Mouse (Mus musculus) midbrain, embryonic 15.5 days (tissue): Measurements from ENCODE around the gene Dap3. TPM values are rescaled to one million over a fixed set of nuclear protein-coding genes. Genes with fewer than 3 reads are reported as not detected.
"Not testable (repeated sequence)": the region's sequence is repeated elsewhere in the genome, so short reads cannot be mapped to it uniquely, and the experiment has no call there.

Source experiments
- ATAC-seq: fragments of 200-750 bp; cut with Nextera tagmentation; replicated peaks from 2 replicates; pipeline ENCODE4 v1.8.0; 2017; ENCODE audit warnings: moderate TSS enrichment
- H3K27ac ChIP-seq: fragments of 300-500 bp; sonication (generic); 2 replicates; pipeline ENCODE4 v1.5.1; 2015; ENCODE audit warnings: mild to moderate bottlenecking, inconsistent platforms
- H3K27me3 ChIP-seq: fragments of 300-500 bp; sonication (generic); replicated peaks from 2 replicates; pipeline ENCODE4 v1.6.1; 2015; ENCODE audit warnings: inconsistent platforms
- H3K36me3 ChIP-seq: fragments of 300-500 bp; sonication (generic); replicated peaks from 2 replicates; pipeline ENCODE4 v1.6.1; 2015; ENCODE audit warnings: inconsistent platforms
- H3K4me1 ChIP-seq: fragments of 300-500 bp; sonication (generic); 2 replicates; pipeline ENCODE4 v1.6.1; 2015; ENCODE audit warnings: inconsistent platforms
- H3K4me2 ChIP-seq: fragments of 300-500 bp; sonication (generic); 2 replicates; pipeline ENCODE4 v1.6.1; 2015; ENCODE audit warnings: inconsistent platforms, mild to moderate bottlenecking, moderate library complexity
- H3K4me3 ChIP-seq: fragments of 300-500 bp; sonication (generic); 2 replicates; pipeline ENCODE4 v1.5.1; 2015; ENCODE audit warnings: mild to moderate bottlenecking, inconsistent platforms
- H3K9ac ChIP-seq: fragments of 300-500 bp; sonication (generic); 2 replicates; pipeline ENCODE4 v1.6.1; 2015; ENCODE audit warnings: mild to moderate bottlenecking, inconsistent platforms
- H3K9me3 ChIP-seq: fragments of 300-500 bp; sonication (generic); 2 replicates; pipeline ENCODE4 v1.6.1; 2016; ENCODE audit warnings: inconsistent platforms
- WGBS: fragments of 180-500 bp; shearing (Covaris S2); methylation state at CpG from one replicate; pipeline ENCODE4 v1.1.7; 2015; ENCODE audit warnings: mixed read lengths; 5-methylcytosine and 5-hydroxymethylcytosine counted together
- polyA plus RNA-seq: library from polyadenylated mRNA; unstranded; fragments of >200 nt; fragmentation: Nextera tagmentation; extraction: Ambion mirVana; gene quantifications from 2 replicates; pipeline ENCODE4 v1.2.1, GENCODE M21; 2015

Gene Dap3
- polyA plus RNA-seq, 1 experiment from 2014 or later = 126 TPM

DNA sequence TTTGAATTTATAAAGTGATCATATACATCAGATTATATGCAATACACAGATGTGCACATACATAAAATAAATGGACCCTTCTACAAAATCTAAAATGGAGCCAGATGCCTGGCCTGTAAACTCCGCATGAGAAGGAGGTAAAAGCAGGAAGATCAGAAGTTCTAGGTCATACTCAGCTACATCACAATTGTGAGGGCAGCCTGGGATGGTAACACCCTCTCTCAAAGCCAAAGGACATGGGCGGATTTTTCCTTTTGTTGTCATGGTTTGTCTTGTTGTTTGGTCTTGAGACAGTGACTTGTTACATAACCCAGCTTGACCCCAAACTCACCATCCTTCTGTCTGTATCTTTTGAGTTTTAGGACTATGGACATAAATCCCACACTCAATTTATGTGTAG lies 45.2 kb downstream of the Dap3 start:
- Histone ChIP-seq H3K4me1 (no peaks in the 10 kb centered on the region), H3K4me3 (no peak overlapping the region), H3K9me3 (no peaks in the 10 kb centered on the region), H3K27me3 (no peaks in the 10 kb centered on the region), H3K4me2 (no peak overlapping the region), H3K36me3 (peaks cover 72% of the 10 kb centered on the region), H3K9ac (no peak overlapping the region), H3K27ac (no peak overlapping the region)
- 92% methylated on average over 2 of the region's 2 CpGs for WGBS
- no peak for ATAC-seq

DNA sequence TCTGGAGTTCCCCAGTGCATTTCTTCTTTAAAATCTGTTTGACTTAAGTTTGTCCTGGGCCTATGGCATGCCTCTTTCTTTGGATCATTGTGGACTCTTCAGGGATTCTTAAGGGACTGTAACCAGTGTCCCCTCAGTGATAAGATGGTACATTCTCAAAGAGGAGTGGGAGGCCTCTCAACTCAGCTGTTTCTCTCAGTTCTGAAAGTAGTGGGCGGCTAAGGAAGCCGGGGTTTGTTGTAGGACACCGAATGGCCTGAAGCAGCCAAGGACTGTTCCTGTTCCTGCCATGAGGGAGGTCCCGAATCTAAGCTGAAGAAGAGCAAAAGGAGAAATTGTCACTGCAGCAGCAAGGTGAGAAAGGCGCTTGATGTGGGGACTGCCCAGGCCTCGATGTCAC lies 45.8 kb downstream of the Dap3 start:
- Histone ChIP-seq H3K9ac (no peak overlapping the region), H3K4me3 (no peak overlapping the region), H3K36me3 (peaks cover 69% of the 10 kb centered on the region), H3K9me3 (no peaks in the 10 kb centered on the region), H3K4me2 (no peak overlapping the region), H3K27ac (no peak overlapping the region), H3K4me1 (no peaks in the 10 kb centered on the region), H3K27me3 (no peaks in the 10 kb centered on the region)
- no peak for ATAC-seq
- 91% methylated on average over 6 of the region's 6 CpGs for WGBS

GRCm38 (mm10) chr3:88904803-88905202 lies 46.2 kb downstream of the Dap3 start:
- H3K36me3 ChIP-seq = peaks cover 65% of the 10 kb centered on the region
- H3K4me3 ChIP-seq = no peak overlapping the region
- H3K27me3 ChIP-seq = no peaks in the 10 kb centered on the region
- no peaks in the 10 kb centered on the region for H3K4me1 ChIP-seq
- no peak for ATAC-seq
- 85% methylated on average over 3 of the region's 3 CpGs for WGBS
- H3K9me3 ChIP-seq = no peaks in the 10 kb centered on the region
- no peak overlapping the region for H3K9ac ChIP-seq
- no peak overlapping the region for H3K27ac ChIP-seq
- no peak overlapping the region for H3K4me2 ChIP-seq

- H3K27ac ChIP-seq, ATAC-seq, H3K9ac ChIP-seq, H3K4me3 ChIP-seq, H3K27me3 ChIP-seq, H3K4me2 ChIP-seq, H3K4me1 ChIP-seq, H3K9me3 ChIP-seq: not testable (repeated sequence)
- 93% methylated on average over 7 of the region's 7 CpGs for WGBS
- 0 out of 2 replicates have a peak, but pooled peaks cover 15% of the 10 kb centered on the region for H3K36me3 ChIP-seq
These were observed 58.0 kb downstream of the Dap3 start for GRCm38 (mm10) chr3:88893011-88893410.

- H3K4me2 ChIP-seq, H3K27ac ChIP-seq, H3K4me3 ChIP-seq, H3K4me1 ChIP-seq, H3K27me3 ChIP-seq, H3K36me3 ChIP-seq, H3K9ac ChIP-seq, H3K9me3 ChIP-seq, ATAC-seq: not testable (repeated sequence)
- WGBS = 95% methylated on average over 4 of the region's 4 CpGs
These were observed 68.4 kb downstream of the Dap3 start for GRCm38 (mm10) chr3:88882536-88882935.

Other genes starting within 250 kb of the Dap3 start
- gene Rit1, start 234.3 kb downstream of the Dap3 start, polyA plus RNA-seq = 62.0 and 64.0 TPM in 2 replicates
- gene Syt11, start 176.0 kb downstream of the Dap3 start, polyA plus RNA-seq = 204 and 208 TPM in 2 replicates
- 13.8 and 14.6 TPM in 2 replicates for gene Gon4l, start 116.0 kb downstream of the Dap3 start, polyA plus RNA-seq
- gene Msto1, start 37.2 kb downstream of the Dap3 start, polyA plus RNA-seq = 49.5 and 52.2 TPM in 2 replicates
- gene Ash1l, start 559 bp downstream of the Dap3 start, polyA plus RNA-seq = 21.1 and 22.0 TPM in 2 replicates
- 111 and 113 TPM in 2 replicates for gene Rusc1, start 142.1 kb upstream of the Dap3 start, polyA plus RNA-seq
- 0.11 TPM in 1 of 2 replicates, not detected in the other for gene Gm43738, start 149.9 kb upstream of the Dap3 start, polyA plus RNA-seq
- 461 and 488 TPM in 2 replicates for gene Fdps, start 150.8 kb upstream of the Dap3 start, polyA plus RNA-seq
- 0.05 and 0.14 TPM in 2 replicates for gene Pklr, start 185.0 kb upstream of the Dap3 start, polyA plus RNA-seq
- gene Hcn3, start 209.0 kb upstream of the Dap3 start, polyA plus RNA-seq = 59.6 and 59.8 TPM in 2 replicates
- 22.4 and 26.7 TPM in 2 replicates for gene Clk2, start 213.6 kb upstream of the Dap3 start, polyA plus RNA-seq
- 144 and 146 TPM in 2 replicates for gene Scamp3, start 226.3 kb upstream of the Dap3 start, polyA plus RNA-seq
- gene Fam189b, start 232.0 kb upstream of the Dap3 start, polyA plus RNA-seq = 33.5 and 37.5 TPM in 2 replicates